Mouse (Mus musculus) monocyte, adult 5-6 weeks (primary cell): ENCODE data around the gene Abcb10. TPM values are rescaled to one million over a fixed set of nuclear protein-coding genes. Genes with fewer than 3 reads are reported as not detected.
"Not testable (repeated sequence)": the region's sequence is repeated elsewhere in the genome, so short reads cannot be mapped to it uniquely, and the experiment has no call there.

Experiments
- ATAC-seq: fragments of 153-309, 156-312 bp; replicated peaks from 2 replicates; pipeline ENCODE4 v1.8.0; 2017; ENCODE audit warnings: mild to moderate bottlenecking; ENCODE audit not compliant: low TSS enrichment, insufficient number of reproducible peaks, severe bottlenecking, poor library complexity, low FRiP score
- total RNA-seq: library from RNA; stranded (forward); fragments of 200-1000, 200-491, 200-594 nt; gene quantifications from 3 replicates; pipeline ENCODE4 v1.2.3, GENCODE M21; 2017

Gene Abcb10
- total RNA-seq, result 6.3 to 7.8 TPM (median 7.2 TPM) in 3 replicates

DNA sequence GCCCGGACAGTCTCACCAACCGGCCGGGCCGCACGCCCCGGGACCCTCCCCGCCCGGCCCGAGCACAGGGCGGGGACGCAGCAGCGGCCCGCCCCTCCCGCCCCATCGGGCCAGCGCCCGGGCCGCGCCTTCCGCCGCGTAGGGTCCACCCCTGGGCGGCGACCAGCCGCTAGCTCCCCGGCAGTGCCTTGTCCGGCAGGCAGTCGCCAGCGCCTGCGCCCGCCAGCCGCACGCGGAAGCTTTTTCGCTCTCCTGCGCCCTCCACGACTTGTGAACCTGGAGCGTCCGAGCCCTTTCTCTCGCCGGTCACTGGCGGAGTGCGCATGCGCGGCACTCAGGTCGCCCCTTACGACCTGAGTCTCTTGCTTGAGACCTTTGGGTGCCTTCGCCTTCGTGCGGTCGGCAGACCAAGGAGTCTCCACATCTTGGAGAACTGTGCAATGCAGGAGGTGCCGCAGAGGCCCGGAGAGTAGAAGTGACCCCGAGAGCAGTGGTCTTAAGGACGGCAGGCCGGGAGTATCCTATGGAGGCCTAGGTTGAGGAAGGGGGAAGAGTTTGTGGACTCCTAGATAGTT lies at the start of gene Abcb10:
Gene Abcb10, minus strand, starts transcription at position 297 of the 575 bp plus-strand sequence.
- ATAC-seq, result peak; percentile 74

DNA sequence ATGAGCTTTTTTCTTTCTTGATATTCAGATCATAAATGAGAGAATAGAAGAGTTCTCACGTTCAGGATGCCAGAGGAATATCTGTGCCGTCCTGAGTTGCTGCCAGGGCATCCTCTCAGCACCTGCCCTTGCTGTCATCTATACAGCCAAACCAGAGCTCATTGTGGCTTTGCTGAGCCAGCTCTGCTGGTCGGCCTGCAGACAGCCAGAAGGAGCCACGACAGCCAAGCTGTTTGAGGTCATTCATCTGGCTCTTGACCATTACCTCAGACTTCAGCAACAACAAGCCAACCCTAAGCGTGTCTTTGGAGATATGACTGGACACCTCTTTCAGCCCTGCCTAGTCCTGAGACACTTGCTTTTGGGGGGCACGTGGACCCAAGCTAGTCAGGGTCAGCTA lies 44.9 kb upstream of the Abcb10 start:
- ATAC-seq, result no peak

GRCm38 (mm10) chr8:124026265-124026664 lies 43.3 kb upstream of the Abcb10 start:
- ATAC-seq, result not testable (repeated sequence)

- peak; percentile 80 for ATAC-seq
Observed at GRCm38 (mm10) chr8:124021237-124022227, 38.6 kb upstream of the Abcb10 start, which contains the start of the genes Taf5l and Urb2. Taf5l (minus strand) TSS chr8:124021397. Urb2 (plus strand) TSS chr8:124021508.

GRCm38 (mm10) chr8:124020439-124021236 lies 37.7 kb upstream of the Abcb10 start:
- 0 out of 2 replicates have a peak, but pooled peaks have one; percentile 37 for ATAC-seq

GRCm38 (mm10) chr8:124019782-124020181 lies 36.9 kb upstream of the Abcb10 start:
- ATAC-seq, result no peak; the same call in 1 of the 2 replicates

DNA sequence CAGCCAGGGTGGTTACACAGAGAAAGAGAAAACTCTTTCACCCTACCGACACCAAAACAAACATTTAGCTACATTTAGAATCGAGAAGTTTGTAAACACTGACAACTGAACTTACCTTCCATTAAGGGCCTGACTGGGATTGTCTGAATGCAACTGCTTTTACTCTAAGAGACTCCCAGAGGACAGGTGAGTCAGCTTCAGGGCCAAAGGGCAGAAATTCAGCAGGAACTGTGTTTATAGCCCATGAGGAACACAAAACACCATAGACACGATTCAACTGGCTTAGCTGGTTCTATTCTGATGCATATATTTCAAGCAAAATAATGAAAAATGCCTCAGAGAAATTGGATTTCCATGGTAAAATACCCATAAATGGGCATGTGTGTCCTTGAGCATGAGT lies 31.8 kb upstream of the Abcb10 start:
- ATAC-seq, result no peak

- not testable (repeated sequence) for ATAC-seq
Observed at GRCm38 (mm10) chr8:124014299-124014698, 31.4 kb upstream of the Abcb10 start.

DNA sequence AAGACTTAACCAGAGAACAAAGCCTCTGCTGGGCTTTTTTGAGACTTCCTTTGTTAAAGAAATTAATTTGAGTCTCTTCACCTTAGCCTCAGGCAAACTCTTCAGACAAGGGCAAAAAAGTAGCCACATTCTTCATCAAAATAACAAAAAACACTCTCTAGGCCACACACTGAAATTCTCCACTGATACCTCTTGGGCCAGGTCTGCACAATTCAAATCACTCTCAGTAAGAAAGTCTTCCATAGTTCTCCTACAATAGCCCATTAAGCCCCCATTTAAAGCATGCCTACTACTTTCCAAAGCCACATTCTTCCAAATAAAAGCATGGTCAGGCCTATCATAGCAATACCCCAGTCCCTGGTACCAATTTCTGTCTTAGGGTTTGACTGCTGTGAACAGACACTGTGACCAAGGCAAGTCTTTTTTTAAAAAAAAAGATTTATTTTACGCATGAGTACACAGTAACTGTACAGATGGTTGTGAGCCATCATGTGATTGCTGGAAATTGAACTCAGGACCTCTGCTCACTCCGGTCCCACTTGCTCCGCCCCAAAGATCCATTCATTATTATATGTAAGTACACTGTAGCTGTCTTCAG lies 29.2 kb upstream of the Abcb10 start:
- no peak for ATAC-seq

DNA sequence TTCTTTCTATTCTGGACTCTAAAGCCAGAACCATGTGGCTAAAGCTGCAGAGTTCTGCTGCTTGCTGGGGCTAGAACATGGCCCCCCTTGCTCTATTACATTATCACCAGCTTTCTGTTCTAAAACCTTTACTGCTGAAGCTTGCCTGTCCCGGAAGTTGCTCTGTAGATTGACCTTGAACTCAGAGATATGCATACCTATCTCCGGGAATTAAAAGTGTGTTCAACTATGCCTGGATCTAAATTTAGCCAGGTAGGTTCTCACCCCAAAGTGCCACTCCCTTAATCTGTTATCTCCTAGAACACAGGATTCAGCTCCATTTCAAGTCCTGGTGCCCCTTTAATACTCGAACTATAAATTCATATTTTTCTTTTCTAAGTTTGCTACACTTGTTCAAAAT lies 28.7 kb upstream of the Abcb10 start:
- ATAC-seq, result no peak

- ATAC-seq, result no peak
Observed at GRCm38 (mm10) chr8:124007829-124008228, 24.9 kb upstream of the Abcb10 start.

DNA sequence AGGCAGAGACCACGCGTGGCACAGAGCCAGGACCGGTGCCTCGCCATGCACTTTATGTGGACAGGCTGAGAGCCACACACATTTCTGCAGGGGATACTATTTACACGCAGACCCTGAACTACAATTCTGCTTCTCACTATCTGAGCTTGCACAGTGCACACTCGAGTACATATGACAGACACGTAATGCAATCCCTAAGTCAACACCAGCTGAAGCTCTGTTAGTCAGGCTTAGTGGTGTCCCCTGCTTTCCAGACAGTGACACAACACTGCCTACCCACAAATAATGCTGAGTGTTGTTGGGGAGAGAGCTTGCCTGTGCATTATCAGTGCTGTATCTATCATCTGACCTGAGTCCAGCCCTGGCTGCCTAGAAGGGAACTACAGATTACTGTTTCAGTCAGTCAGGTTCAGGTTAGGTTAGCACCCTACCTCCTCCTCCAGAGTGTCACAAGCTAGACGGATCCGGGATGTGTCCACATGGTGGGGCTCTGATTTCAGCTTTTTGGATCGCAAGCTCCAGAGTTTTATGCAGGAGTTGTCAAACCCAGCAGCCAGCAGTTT lies 19.7 kb upstream of the Abcb10 start:
- ATAC-seq, result no peak

GRCm38 (mm10) chr8:123999568-123999967 lies 16.6 kb upstream of the Abcb10 start:
- ATAC-seq, result no peak

DNA sequence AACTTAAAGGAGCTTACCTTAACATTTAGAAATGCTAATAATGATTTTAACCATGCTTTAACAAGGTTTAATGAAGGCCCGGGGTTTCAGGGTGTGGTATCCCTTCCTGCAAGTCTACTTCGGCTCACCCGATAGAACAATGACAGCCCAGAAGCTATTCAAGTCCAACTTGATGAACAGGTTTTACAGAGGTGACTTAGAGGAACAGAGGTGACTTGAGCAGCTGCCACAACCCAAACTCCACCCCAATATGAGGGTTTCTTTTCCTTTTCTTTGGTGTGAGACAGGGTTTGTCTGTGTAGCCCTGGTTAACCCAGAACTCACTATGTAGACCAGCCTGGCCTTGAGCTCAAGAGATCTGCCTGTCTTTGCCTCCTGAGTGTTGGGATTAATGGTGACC lies 11.1 kb upstream of the Abcb10 start:
- no peak for ATAC-seq

DNA sequence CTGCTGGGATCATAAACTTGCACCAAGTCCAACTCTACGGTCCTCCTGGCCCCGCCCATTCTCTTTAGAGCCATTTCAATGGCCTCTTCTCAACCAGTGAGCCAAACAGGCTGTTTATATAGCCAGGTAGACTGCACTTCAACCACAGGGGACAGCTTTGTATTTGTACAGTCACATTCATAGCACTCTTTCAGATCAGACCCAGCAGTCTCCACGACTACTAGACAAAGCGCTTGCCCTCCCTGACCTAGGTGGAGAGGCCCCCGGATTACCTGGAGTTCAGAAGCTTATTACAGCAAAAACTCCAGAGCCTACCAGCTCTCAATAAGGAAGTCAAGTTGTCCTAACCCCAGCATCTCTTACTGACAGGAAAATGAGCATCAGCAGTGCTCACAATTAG lies 10.7 kb upstream of the Abcb10 start:
- no peak for ATAC-seq

GRCm38 (mm10) chr8:123992587-123992986 lies 9.7 kb upstream of the Abcb10 start:
- ATAC-seq, result no peak

GRCm38 (mm10) chr8:123990277-123991049 lies 7.5 kb upstream of the Abcb10 start:
- ATAC-seq, result no peak

GRCm38 (mm10) chr8:123989128-123989527 lies 6.2 kb upstream of the Abcb10 start:
- ATAC-seq, result no peak
